Mouse (Mus musculus) embryonic facial prominence, embryonic 11.5 days (tissue): ENCODE results near the gene Pex3. TPM values are rescaled to one million over a fixed set of nuclear protein-coding genes. Genes with fewer than 3 reads are reported as not detected.
A peak's percentile ranks its signal among the peaks of the same experiment; 100 is the strongest.
"Not testable (repeated sequence)": the region's sequence is repeated elsewhere in the genome, so short reads cannot be mapped to it uniquely, and the experiment has no call there.

Source experiments
- ATAC-seq: fragments of 200-750 bp; cut with Nextera tagmentation; replicated peaks from 2 replicates; pipeline ENCODE4 v1.8.0; 2017; ENCODE audit warnings: low read depth; ENCODE audit not compliant: insufficient number of reproducible peaks, low FRiP score, low TSS enrichment
- DNase-seq: peaks from one replicate; pipeline ENCODE4 v3.0.0-alpha.2; 2015; ENCODE audit warnings: low spot score
- H3K27ac ChIP-seq: fragments of 300-500 bp; sonication (generic); replicated peaks from 2 replicates; pipeline ENCODE4 v1.5.1; 2014; ENCODE audit warnings: mild to moderate bottlenecking, low read depth, low read length, control low read depth
- H3K27me3 ChIP-seq: fragments of 300-500 bp; sonication (generic); 2 replicates; pipeline ENCODE4 v1.6.1; 2014; ENCODE audit warnings: mild to moderate bottlenecking, low read length, moderate library complexity, mixed read lengths; ENCODE audit not compliant: control insufficient read depth, insufficient read depth
- H3K36me3 ChIP-seq: fragments of 300-500 bp; sonication (generic); replicated peaks from 2 replicates; pipeline ENCODE4 v1.6.1; 2014; ENCODE audit warnings: low read depth, mild to moderate bottlenecking, low read length, moderate library complexity, mixed read lengths; ENCODE audit not compliant: control insufficient read depth, insufficient read depth
- H3K4me1 ChIP-seq: fragments of 300-500 bp; sonication (generic); 2 replicates; pipeline ENCODE4 v1.6.1; 2014; ENCODE audit warnings: low read length, mixed read lengths; ENCODE audit not compliant: control insufficient read depth, insufficient read depth
- H3K4me2 ChIP-seq: fragments of 300-500 bp; sonication (generic); 2 replicates; pipeline ENCODE4 v1.6.1; 2014; ENCODE audit warnings: low read depth, mild to moderate bottlenecking, control low read depth, low read length, moderate library complexity
- H3K4me3 ChIP-seq: fragments of 300-500 bp; sonication (generic); 2 replicates; pipeline ENCODE4 v1.5.1; 2014; ENCODE audit warnings: low read depth, low read length, control low read depth
- H3K9ac ChIP-seq: fragments of 300-500 bp; sonication (generic); replicated peaks from 2 replicates; pipeline ENCODE4 v1.6.1; 2014; ENCODE audit warnings: mild to moderate bottlenecking, control low read depth, low read length
- H3K9me3 ChIP-seq: fragments of 300-500 bp; sonication (generic); replicated peaks from 2 replicates; pipeline ENCODE4 v1.6.1; 2016; ENCODE audit warnings: mild to moderate bottlenecking, low read length, inconsistent platforms, mixed read lengths; ENCODE audit not compliant: control insufficient read depth
- WGBS: fragments of 180-500 bp; shearing (Covaris S2); extraction: QIAGEN DNeasy Blood & Tissue Kit; methylation state at CpG from one replicate; pipeline ENCODE4 v1.1.7; 2014; 5-methylcytosine and 5-hydroxymethylcytosine counted together
- polyA plus RNA-seq: library from polyadenylated mRNA; unstranded; fragments of >200 nt; fragmentation: Nextera tagmentation; extraction: Ambion mirVana; gene quantifications from 2 replicates; pipeline ENCODE4 v1.2.1, GENCODE M21; 2014

Gene Pex3
- polyA plus RNA-seq, 1 experiment from 2014 or later: 28.4 TPM

DNA sequence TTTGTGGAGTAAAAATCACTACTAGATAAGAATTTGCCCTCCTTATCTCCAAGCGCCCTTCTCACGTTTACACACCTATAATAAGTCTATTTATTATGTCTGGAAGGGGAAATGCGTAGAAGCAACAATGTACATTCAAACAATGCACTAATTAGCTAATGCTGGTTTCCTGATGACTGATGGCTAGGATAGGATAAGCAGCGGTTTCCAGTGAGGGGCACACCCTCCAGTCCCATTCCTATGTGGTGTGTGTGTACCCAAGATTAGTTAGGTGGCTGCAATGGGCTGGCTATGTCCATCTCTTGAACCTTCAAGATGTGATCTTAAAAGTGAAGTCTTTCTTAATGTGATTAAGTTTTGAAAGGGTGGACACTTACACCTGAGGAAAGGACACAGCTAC lies 31.1 kb downstream of the Pex3 start:
- no peaks in the 10 kb centered on the region for H3K9me3 ChIP-seq
- H3K4me2 ChIP-seq: no peak overlapping the region
- 82% methylated on average over 4 of the region's 4 CpGs for WGBS
- H3K27me3 ChIP-seq: no peaks in the 10 kb centered on the region
- no peaks in the 10 kb centered on the region for H3K4me1 ChIP-seq
- H3K27ac ChIP-seq: no peak overlapping the region
- DNase-seq (no peak), ATAC-seq (no peak)
- no peak overlapping the region for H3K4me3 ChIP-seq
- no peak overlapping the region for H3K9ac ChIP-seq
- H3K36me3 ChIP-seq: no peaks in the 10 kb centered on the region

GRCm38 (mm10) chr10:13502371-13502770 lies 50.6 kb downstream of the Pex3 start:
- Histone ChIP-seq H3K27ac (no peak overlapping the region), H3K4me1 (no peaks in the 10 kb centered on the region), H3K4me3 (no peak overlapping the region), H3K36me3 (no peaks in the 10 kb centered on the region), H3K4me2 (no peak overlapping the region), H3K9ac (no peak overlapping the region), H3K9me3 (no peaks in the 10 kb centered on the region), H3K27me3 (no peaks in the 10 kb centered on the region)
- 89% methylated on average over 8 of the region's 8 CpGs for WGBS
- ATAC-seq (no peak), DNase-seq (no peak)

- DNase-seq, H3K36me3 ChIP-seq, ATAC-seq, H3K27ac ChIP-seq, H3K4me1 ChIP-seq, H3K9me3 ChIP-seq, H3K27me3 ChIP-seq: not testable (repeated sequence)
- H3K9ac ChIP-seq: peak overlapping the region; percentile 68; the same call in 1 of the 2 replicates
- H3K4me3 ChIP-seq: peak overlapping the region; percentile 52
- WGBS: 62% methylated on average over 4 of the region's 4 CpGs
- peak overlapping the region; percentile 76 for H3K4me2 ChIP-seq
These were observed 51.4 kb downstream of the Pex3 start for GRCm38 (mm10) chr10:13501533-13501932.

- H3K4me1 ChIP-seq: no peaks in the 10 kb centered on the region
- under 1% methylated on average over 30 of the region's 30 CpGs for WGBS
- ATAC-seq: peak; percentile 91
- H3K27me3 ChIP-seq: no peaks in the 10 kb centered on the region
- peak overlapping the region; percentile 68 for H3K9ac ChIP-seq
- H3K9me3 ChIP-seq: no peaks in the 10 kb centered on the region
- peak overlapping the region; percentile 76 for H3K4me2 ChIP-seq
- peak overlapping the region; percentile 52 for H3K4me3 ChIP-seq
- no peaks in the 10 kb centered on the region for H3K36me3 ChIP-seq
- no peak overlapping the region for H3K27ac ChIP-seq
- DNase-seq: peak; percentile 88
These were observed 51.9 kb downstream of the Pex3 start for GRCm38 (mm10) chr10:13500938-13501496.

- Histone ChIP-seq H3K4me2 (peak overlapping the region; percentile 76), H3K4me3 (no peak overlapping the region), H3K27ac (no peak overlapping the region), H3K27me3 (no peaks in the 10 kb centered on the region), H3K36me3 (no peaks in the 10 kb centered on the region), H3K4me1 (no peaks in the 10 kb centered on the region), H3K9me3 (no peaks in the 10 kb centered on the region), H3K9ac (peak overlapping the region; percentile 68; the same call in 1 of the 2 replicates)
- ATAC-seq (no peak), DNase-seq (no peak)
- 45% methylated on average over 9 of the region's 9 CpGs for WGBS
These were observed 52.5 kb downstream of the Pex3 start for GRCm38 (mm10) chr10:13500473-13500872.

- Histone ChIP-seq H3K27me3 (no peaks in the 10 kb centered on the region), H3K9me3 (no peaks in the 10 kb centered on the region), H3K27ac (no peak within 1 kb of the TSS), H3K4me2 (no peak within 1 kb of the TSS; the same call in 1 of the 2 replicates), H3K9ac (no peak within 1 kb of the TSS), H3K4me1 (no peaks in the 10 kb centered on the region), H3K4me3 (no peak within 1 kb of the TSS), H3K36me3 (no peaks in the 10 kb centered on the region)
- no peak for ATAC-seq
- 77% methylated on average over 2 of the region's 2 CpGs for WGBS
- no peak for DNase-seq
These were observed 53.6 kb downstream of the Pex3 start, which contains the start of gene Fuca2 for GRCm38 (mm10) chr10:13499331-13499730. Gene Fuca2, plus strand, starts transcription at chr10:13499540.

DNA sequence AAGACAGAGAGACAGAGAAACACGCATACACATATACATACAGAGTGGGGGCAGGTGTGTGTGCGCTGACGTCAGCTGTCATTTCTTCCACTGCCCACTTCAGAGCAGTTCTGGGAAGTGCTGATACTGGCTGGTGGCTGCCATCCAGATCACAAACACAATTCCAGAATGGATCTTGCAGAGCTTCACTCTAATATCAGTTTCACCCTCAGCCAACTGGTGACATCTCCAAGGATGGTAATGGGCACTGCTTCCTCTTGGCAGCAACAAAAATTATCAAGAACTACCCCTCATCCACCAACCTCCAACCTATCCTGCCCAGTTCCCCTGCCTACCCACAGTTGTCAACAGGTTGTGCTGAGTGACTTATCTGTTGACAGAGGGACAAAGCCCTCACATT lies 56.6 kb downstream of the Pex3 start:
- no peak overlapping the region for H3K4me2 ChIP-seq
- no peak overlapping the region for H3K9ac ChIP-seq
- no peak for DNase-seq
- H3K36me3 ChIP-seq: no peaks in the 10 kb centered on the region
- no peak for ATAC-seq
- H3K27ac ChIP-seq: no peak overlapping the region
- no peaks in the 10 kb centered on the region for H3K27me3 ChIP-seq
- WGBS: 98% methylated on average over 3 of the region's 3 CpGs
- no peaks in the 10 kb centered on the region for H3K4me1 ChIP-seq
- no peak overlapping the region for H3K4me3 ChIP-seq
- H3K9me3 ChIP-seq: no peaks in the 10 kb centered on the region

DNA sequence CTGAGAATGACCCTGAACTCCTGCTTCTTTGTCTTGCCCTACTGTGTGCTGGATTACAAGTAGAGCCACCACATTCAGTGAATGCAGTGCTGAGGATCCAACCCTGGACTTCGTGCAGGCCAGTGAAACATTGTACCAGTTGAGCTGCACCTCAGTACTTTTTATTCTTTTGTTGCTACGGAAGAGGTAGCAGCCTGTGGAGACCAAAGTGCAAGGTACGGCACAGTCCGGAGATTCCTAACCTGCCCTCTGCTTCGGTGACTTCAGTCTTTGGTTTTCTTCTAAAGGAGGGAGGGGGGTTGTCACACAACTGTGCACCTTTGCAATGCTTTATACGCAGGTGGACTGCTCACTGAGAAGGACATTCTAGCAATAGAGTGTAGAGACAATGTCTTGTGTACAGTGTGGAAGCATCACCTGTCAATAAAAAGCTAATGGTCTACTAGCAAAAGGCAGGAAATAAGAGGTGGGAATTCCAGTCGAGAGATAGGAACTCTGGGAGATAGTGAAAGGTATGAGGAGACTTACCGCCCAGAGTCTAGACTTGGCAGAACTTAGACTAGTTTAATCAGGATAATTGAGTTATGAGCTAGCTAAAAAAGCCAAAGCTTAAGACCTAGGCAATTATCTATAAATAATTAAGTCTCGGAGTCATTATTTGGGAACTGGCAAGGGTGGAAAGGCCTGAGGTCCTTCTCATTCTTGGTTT lies 58.8 kb downstream of the Pex3 start:
- Histone ChIP-seq H3K36me3 (no peaks in the 10 kb centered on the region), H3K9ac (no peak overlapping the region), H3K4me2 (no peak overlapping the region), H3K4me1 (no peaks in the 10 kb centered on the region), H3K27me3 (no peaks in the 10 kb centered on the region), H3K4me3 (no peak overlapping the region), H3K9me3 (no peaks in the 10 kb centered on the region), H3K27ac (no peak overlapping the region)
- ATAC-seq (no peak), DNase-seq (no peak)
- WGBS: 89% methylated on average over 9 of the region's 9 CpGs
